Mouse (Mus musculus) adrenal gland, postnatal 14 days (tissue): ENCODE results near the gene Tmsb15b1. TPM values are rescaled to one million over a fixed set of nuclear protein-coding genes. Genes with fewer than 3 reads are reported as not detected.

Experiments
- total RNA-seq: library from RNA; stranded (reverse); gene quantifications from 2 replicates; pipeline ENCODE4 v1.2.3, GENCODE M21; 2021

Tmsb15b1 gene
- total RNA-seq, 1 experiment from 2014 or later, result 7.4 TPM

Other genes starting within 250 kb of the Tmsb15b1 start
- gene Morf4l2, start 233.2 kb downstream of the Tmsb15b1 start, total RNA-seq, result 321 and 346 TPM in 2 replicates
- not detected in 2 replicates for gene Glra4, start 196.7 kb downstream of the Tmsb15b1 start, total RNA-seq
- gene Plp1, start 154.2 kb downstream of the Tmsb15b1 start, total RNA-seq, result 5.2 and 8.1 TPM in 2 replicates
- gene Rab9b, start 108.1 kb downstream of the Tmsb15b1 start, total RNA-seq, result 0.56 and 0.68 TPM in 2 replicates
- not detected in 2 replicates for gene H2bfm, start 49.5 kb downstream of the Tmsb15b1 start, total RNA-seq
- 14.5 and 16.8 TPM in 2 replicates for gene Tmsb15b2, start 1.4 kb downstream of the Tmsb15b1 start, total RNA-seq
- gene Tmsb15l, start within 50 bp of the Tmsb15b1 start, total RNA-seq, result 0.75 TPM in 1 of 2 replicates, not detected in the other
- 10.5 and 13.3 TPM in 2 replicates for gene Zcchc18, start 16.3 kb upstream of the Tmsb15b1 start, total RNA-seq
- gene Slc25a53, start 61.4 kb upstream of the Tmsb15b1 start, total RNA-seq, result 6.8 and 8.4 TPM in 2 replicates
- 6.0 and 6.3 TPM in 2 replicates for gene Fam199x, start 72.7 kb upstream of the Tmsb15b1 start, total RNA-seq
- not detected in 2 replicates for gene Esx1, start 145.2 kb upstream of the Tmsb15b1 start, total RNA-seq